Mouse (Mus musculus): ENCODE measurements around the gene Pde4d.

DNA sequence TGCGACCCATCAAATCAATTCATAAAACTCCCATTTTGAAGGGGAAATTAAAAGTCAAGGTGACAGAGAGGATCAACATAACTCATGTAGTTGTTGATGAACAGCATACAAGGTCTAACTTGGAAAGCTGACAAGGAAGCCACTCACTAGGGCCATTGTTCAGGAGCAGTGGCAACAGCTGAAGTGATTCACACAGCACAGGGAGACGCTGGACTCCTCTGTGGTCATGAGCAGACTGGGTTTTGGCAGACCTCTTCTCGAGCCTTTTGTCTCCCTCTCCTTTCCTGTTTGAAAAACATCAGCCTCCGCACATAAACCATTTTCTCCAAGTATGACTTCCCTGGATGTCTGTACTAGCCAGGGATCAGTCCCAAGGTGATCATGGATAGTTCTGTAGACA, 1094.9 kb downstream of the Pde4d start:
- no peak for TF ChIP-seq EP300 (optimal IDR thresholded peaks at IDR 0.05)
- TF ChIP-seq CTCF (IDR thresholded peaks at IDR 0.05; ENCODE audit: low read depth), result no peak

Measured in stomach, postnatal 0 days (tissue).